Mouse (Mus musculus) heart, embryonic 13.5 days (tissue): ENCODE data around the gene Dmwd. TPM values are rescaled to one million over a fixed set of nuclear protein-coding genes. Genes with fewer than 3 reads are reported as not detected.

Experiments used
- ATAC-seq: fragments of 200-750 bp; cut with Nextera tagmentation; 2 replicates; pipeline ENCODE4 v1.8.0; 2017; ENCODE audit warnings: moderate TSS enrichment; ENCODE audit not compliant: insufficient number of reproducible peaks, low FRiP score, low TSS enrichment; ENCODE audit errors: extremely low read depth
- H3K27ac ChIP-seq: fragments of 300-500 bp; sonication (generic); replicated peaks from 2 replicates; pipeline ENCODE4 v1.5.1; 2015; ENCODE audit warnings: moderate library complexity, mild to moderate bottlenecking, inconsistent platforms
- H3K27me3 ChIP-seq: fragments of 300-500 bp; sonication (generic); replicated peaks from 2 replicates; pipeline ENCODE4 v1.6.1; 2015; ENCODE audit warnings: mild to moderate bottlenecking, inconsistent platforms
- H3K36me3 ChIP-seq: fragments of 300-500 bp; sonication (generic); 2 replicates; pipeline ENCODE4 v1.6.1; 2015; ENCODE audit warnings: mild to moderate bottlenecking, inconsistent platforms
- H3K4me1 ChIP-seq: fragments of 300-500 bp; sonication (generic); 2 replicates; pipeline ENCODE4 v1.6.1; 2015; ENCODE audit warnings: inconsistent platforms
- H3K4me2 ChIP-seq: fragments of 300-500 bp; sonication (generic); 2 replicates; pipeline ENCODE4 v1.6.1; 2015; ENCODE audit warnings: inconsistent platforms, mild to moderate bottlenecking, moderate library complexity
- H3K4me3 ChIP-seq: fragments of 300-500 bp; sonication (generic); 2 replicates; pipeline ENCODE4 v1.5.1; 2015; ENCODE audit warnings: moderate library complexity, mild to moderate bottlenecking, inconsistent platforms
- H3K9ac ChIP-seq: fragments of 300-500 bp; sonication (generic); 2 replicates; pipeline ENCODE4 v1.6.1; 2015; ENCODE audit warnings: inconsistent platforms, mild to moderate bottlenecking, moderate library complexity
- H3K9me3 ChIP-seq: fragments of 300-500 bp; sonication (generic); 2 replicates; pipeline ENCODE4 v1.6.1; 2016; ENCODE audit warnings: inconsistent platforms
- WGBS: fragments of 180-500 bp; shearing (Covaris S2); methylation state at CpG from one replicate; pipeline ENCODE4 v1.1.7; 2015; ENCODE audit warnings: mixed read lengths; 5-methylcytosine and 5-hydroxymethylcytosine counted together
- polyA plus RNA-seq: library from polyadenylated mRNA; unstranded; fragments of >200 nt; fragmentation: Nextera tagmentation; extraction: Ambion mirVana; gene quantifications from 2 replicates; pipeline ENCODE4 v1.2.1, GENCODE M21; 2015

Gene Dmwd
- 11.3 and 13.9 TPM in 2 replicates for polyA plus RNA-seq

DNA sequence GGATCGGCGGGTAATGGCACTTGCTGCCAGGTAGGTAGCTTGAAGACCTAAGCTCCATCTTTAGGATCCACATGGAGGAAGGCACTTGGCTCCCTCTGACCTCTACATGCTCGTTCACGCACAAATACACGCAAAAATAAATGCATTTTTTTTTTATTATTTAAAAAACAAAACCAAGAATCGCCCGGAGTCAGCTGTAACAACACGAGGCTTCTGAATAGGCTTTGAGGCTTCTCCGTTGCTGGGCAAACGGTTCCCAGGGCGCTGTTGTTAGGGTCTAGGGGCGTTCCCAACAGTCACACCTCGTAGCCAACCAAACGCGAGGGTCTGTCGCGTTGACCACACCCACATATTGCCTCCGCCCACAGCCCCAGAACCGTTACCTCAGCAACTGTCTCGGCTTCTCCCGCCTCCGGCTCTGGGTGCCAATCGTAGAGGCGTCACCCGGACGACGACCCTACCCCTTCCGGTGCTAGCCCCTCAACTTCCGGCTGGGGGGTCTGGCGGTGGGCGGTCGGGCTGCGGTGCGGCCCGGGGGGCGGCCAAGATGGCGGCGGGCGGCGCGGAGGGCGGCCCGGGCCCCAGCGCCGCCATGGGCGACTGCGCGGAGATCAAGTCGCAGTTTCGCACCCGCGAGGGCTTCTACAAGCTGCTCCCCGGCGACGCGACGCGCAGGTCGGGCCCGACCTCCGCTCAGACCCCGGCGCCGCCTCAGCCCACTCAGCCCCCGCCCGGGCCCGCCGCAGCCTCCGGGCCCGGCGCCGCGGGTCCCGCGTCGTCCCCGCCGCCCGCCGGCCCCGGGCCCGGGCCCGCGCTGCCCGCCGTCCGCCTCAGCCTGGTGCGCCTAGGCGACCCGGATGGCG is at the start of gene Dmwd:
Gene Dmwd, plus strand, starts transcription at position 505 of the 863 bp plus-strand sequence.
- Histone ChIP-seq H3K9ac (peak within 1 kb of the TSS; percentile 100), H3K9me3 (no peaks in the 10 kb centered on the region), H3K4me3 (peak within 1 kb of the TSS; percentile 99), H3K36me3 (peaks cover 32% of the 10 kb centered on the region), H3K27ac (peak within 1 kb of the TSS; percentile 92), H3K4me1 (peaks cover 32% of the 10 kb centered on the region), H3K27me3 (no peaks in the 10 kb centered on the region), H3K4me2 (peak within 1 kb of the TSS; percentile 95)
- WGBS = 2% methylated on average over 91 of the region's 91 CpGs
- peak; percentile 93 for ATAC-seq

DNA sequence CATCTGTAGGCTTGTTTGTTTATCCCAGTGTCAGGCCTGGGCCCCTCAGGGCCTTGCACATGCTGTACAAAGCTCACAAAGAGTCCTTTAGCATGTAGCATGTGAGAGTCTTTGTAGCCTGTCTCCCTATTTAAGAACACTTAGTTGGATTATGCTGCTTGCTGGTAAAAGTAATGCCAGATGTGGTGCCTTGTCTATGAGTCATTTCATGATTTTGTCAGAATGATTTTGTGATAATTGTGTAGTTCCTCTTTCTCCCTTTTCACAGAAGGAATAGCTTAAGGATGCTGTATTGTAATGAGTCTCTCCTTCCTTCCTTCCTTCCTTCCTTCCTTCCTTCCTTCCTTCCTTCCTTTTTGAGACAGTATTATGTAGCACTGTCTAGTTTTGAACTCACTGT is 48.0 kb upstream of the Dmwd start:
- Histone ChIP-seq H3K9ac (no peak overlapping the region), H3K4me3 (no peak overlapping the region), H3K4me2 (no peak overlapping the region), H3K4me1 (peaks cover 23% of the 10 kb centered on the region), H3K36me3 (peaks cover 48% of the 10 kb centered on the region), H3K27ac (no peak overlapping the region), H3K9me3 (no peaks in the 10 kb centered on the region), H3K27me3 (peaks cover 8% of the 10 kb centered on the region)
- ATAC-seq = no peak

DNA sequence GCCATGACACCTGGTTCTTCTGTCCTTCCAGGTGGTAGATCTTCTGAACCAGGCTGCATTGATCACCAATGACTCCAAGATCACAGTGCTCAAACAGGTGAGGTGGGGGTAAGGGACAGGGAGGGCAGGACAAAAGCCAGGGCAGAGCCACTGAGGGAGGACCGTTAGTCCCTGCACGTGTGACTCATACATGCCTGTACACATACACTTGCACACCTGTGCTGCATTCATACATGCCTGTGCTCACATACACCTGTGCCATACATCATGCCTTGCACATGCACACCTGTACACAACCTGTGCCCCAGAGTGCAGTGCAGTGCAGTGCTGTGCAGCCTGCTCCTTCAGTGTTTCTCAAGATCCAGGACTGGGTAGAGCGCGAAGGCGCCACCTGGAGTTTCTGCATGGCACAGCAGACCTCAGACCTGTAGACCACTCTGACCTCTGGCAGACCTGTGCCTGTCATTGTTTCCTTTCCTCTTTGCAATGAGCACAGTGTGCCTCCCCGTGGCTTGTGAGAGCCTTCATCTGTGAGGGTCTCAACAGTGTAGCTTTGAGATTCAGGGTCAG is 46.9 kb upstream of the Dmwd start:
- WGBS = 67% methylated on average over 6 of the region's 6 CpGs
- Histone ChIP-seq H3K4me1 (peaks cover 18% of the 10 kb centered on the region), H3K9me3 (no peaks in the 10 kb centered on the region), H3K36me3 (peaks cover 59% of the 10 kb centered on the region), H3K4me3 (no peak overlapping the region), H3K4me2 (no peak overlapping the region), H3K27me3 (no peaks in the 10 kb centered on the region), H3K9ac (no peak overlapping the region), H3K27ac (no peak overlapping the region)
- ATAC-seq = peak; percentile 15; the same call in 1 of the 2 replicates

DNA sequence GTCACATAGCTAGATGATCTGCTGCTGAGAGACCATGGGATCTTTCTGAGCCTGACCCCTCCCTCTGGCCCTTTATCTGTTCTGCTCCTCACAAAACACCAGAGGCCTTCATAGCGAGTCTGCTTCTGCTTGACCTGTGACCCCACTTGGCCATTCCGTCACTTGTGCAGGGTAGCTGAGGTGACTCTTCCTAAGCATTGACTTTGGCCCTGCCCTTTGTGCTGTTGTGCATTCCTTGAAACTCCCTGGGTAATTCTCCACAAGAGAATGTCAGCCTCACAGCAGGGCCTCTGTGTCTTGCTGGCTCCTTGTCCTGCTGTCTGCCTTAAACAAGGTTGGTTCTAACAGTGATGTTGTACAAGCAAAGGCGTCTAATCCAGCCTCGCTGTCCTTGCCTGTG is 44.4 kb upstream of the Dmwd start:
- Histone ChIP-seq H3K4me1 (no peaks in the 10 kb centered on the region), H3K4me3 (no peak overlapping the region), H3K27me3 (no peaks in the 10 kb centered on the region), H3K36me3 (peaks cover 83% of the 10 kb centered on the region), H3K9me3 (no peaks in the 10 kb centered on the region), H3K9ac (no peak overlapping the region), H3K27ac (no peak overlapping the region), H3K4me2 (no peak overlapping the region)
- no peak for ATAC-seq
- 58% methylated on average over 4 of the region's 4 CpGs for WGBS

DNA sequence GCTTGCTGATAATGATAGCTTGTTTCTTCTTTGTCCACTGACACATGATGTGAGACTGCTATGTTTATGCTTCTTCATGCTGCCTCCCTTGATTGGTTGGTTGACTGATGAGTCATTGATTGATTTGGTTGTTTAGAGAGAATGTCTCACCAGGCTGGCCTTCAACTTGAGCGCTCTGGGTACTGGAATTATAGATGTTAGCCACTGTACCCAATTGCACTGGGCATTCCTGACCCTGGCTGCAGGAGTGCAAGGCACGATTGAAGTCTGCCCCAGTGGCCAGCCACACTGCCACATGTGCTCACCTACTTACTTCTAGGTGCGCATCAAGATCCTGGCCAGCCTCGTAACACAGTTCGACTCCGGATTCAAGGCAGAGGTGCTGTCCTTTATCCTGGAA is 31.4 kb upstream of the Dmwd start:
- Histone ChIP-seq H3K4me3 (no peak overlapping the region), H3K9ac (no peak overlapping the region), H3K36me3 (peaks cover 100% of the 10 kb centered on the region), H3K4me2 (no peak overlapping the region), H3K9me3 (no peaks in the 10 kb centered on the region), H3K27me3 (no peaks in the 10 kb centered on the region), H3K4me1 (no peaks in the 10 kb centered on the region), H3K27ac (no peak overlapping the region)
- no peak for ATAC-seq
- WGBS = 96% methylated on average over 6 of the region's 6 CpGs

DNA sequence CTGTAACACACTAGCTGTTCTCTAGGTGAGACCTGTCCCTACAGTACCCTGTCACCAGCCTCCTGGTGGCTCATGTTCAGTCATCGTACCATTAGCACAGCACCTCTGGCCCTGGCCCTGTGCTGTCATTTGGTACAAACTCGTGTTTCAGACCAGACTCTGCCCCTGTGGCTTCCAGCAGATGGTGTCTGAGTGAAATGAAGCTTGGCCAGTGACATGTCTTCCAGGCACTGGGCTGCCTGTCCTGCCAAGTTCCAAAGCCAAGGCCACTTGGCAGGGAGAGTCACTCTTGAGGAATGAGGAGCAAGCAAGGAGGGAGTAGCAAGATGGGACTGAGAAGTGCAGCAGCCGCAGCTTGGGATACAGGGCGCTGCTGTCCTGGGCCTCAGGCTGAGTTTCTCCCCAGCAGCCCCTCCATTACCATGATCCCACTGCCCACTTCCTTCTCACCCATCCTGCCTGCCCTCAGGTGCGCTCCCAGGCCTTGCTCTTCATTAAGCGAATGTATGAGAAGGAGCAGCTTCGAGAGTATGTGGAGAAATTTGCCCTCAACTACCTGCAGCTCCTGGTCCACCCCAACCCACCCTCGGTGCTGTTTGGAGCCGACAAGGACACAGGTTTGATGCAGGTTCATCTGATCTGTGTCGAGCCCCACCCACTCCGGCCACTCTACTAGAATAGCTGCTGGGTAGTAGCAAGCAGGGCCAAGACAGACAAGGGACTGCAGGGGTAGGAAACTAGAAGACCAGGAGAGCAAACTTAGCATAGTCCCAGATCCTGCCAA is 29.5 kb upstream of the Dmwd start:
- peaks cover 100% of the 10 kb centered on the region for H3K36me3 ChIP-seq
- no peak overlapping the region for H3K4me2 ChIP-seq
- H3K27ac ChIP-seq = no peak overlapping the region
- no peaks in the 10 kb centered on the region for H3K9me3 ChIP-seq
- no peak for ATAC-seq
- H3K4me3 ChIP-seq = no peak overlapping the region
- H3K27me3 ChIP-seq = no peaks in the 10 kb centered on the region
- 86% methylated on average over 11 of the region's 11 CpGs for WGBS
- H3K9ac ChIP-seq = no peak overlapping the region
- H3K4me1 ChIP-seq = no peaks in the 10 kb centered on the region

DNA sequence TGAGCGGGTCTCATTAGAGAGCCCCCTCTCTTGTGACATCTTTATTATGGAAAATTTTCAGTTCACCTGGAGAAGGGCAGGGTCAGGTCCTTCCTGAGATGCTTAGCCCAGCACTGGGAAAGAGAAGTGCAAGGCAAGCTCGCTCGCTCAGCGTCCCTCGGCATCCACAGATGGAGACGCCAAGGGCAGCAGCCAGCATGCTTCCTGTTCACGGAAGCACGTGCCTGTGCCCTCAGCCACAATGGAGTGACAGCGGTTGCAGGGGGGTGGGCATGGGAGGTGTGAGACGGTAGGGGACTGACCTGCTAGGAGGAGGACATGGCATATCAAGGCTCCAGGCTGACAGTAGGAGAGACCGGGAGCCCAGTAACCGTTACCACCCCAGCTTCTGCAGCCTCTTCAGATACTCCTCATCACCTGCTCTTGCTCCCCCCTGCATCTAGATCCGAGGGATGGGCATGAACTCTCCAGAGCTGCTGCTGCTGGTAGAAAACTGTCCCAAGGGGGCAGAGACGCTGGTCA is 28.0 kb upstream of the Dmwd start:
- Histone ChIP-seq H3K36me3 (peaks cover 95% of the 10 kb centered on the region), H3K9me3 (no peaks in the 10 kb centered on the region), H3K27me3 (no peaks in the 10 kb centered on the region), H3K4me1 (no peaks in the 10 kb centered on the region), H3K27ac (no peak overlapping the region), H3K4me3 (no peak overlapping the region), H3K9ac (no peak overlapping the region), H3K4me2 (no peak overlapping the region)
- no peak for ATAC-seq
- WGBS = 87% methylated on average over 14 of the region's 14 CpGs

DNA sequence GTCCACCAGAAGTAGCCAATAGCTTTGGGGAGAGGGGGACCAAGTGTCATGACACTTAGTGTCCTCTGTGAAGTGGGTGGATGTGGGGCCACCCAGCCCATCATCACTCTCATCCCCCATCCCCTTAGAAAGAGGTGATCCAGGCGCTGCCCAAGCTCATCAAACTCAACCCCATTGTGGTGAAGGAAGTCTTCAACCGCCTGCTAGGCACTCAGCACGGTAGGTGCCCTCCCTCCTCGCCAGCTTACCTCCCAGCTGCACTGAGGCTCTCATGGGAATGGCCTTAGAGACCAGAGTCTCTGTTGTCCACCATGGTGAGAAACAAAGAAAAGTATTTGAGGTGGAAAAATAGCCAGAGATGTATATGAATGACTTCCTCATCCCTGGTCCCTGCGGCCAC is 26.8 kb upstream of the Dmwd start:
- Histone ChIP-seq H3K27ac (no peak overlapping the region), H3K4me2 (no peak overlapping the region), H3K27me3 (no peaks in the 10 kb centered on the region), H3K36me3 (peaks cover 91% of the 10 kb centered on the region), H3K4me1 (peaks cover 6% of the 10 kb centered on the region; the same call in 1 of the 2 replicates), H3K4me3 (no peak overlapping the region), H3K9me3 (no peaks in the 10 kb centered on the region), H3K9ac (no peak overlapping the region)
- ATAC-seq = no peak
- WGBS = 86% methylated on average over 5 of the region's 5 CpGs

DNA sequence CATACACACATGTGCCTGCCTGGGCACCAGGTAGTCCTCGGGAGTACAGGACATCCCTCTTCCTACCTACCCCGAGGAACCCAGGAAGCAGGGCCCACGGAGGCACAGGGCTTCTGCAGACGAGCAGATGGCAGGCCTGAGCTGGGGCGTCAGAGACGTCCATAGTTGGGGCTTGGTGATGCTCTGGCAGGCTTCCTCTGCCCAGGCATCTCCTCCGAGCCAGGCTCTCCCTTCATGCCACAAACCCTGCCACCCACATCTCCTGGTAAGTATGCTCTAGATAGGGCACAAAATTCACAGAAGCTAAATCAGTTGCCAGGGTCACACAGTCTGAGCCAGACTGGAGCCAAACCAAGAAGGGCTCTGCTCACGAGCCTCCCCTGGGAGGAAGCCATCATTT is 25.9 kb upstream of the Dmwd start:
- Histone ChIP-seq H3K4me1 (peaks cover 12% of the 10 kb centered on the region), H3K27me3 (no peaks in the 10 kb centered on the region)
- 80% methylated on average over 8 of the region's 8 CpGs for WGBS

DNA sequence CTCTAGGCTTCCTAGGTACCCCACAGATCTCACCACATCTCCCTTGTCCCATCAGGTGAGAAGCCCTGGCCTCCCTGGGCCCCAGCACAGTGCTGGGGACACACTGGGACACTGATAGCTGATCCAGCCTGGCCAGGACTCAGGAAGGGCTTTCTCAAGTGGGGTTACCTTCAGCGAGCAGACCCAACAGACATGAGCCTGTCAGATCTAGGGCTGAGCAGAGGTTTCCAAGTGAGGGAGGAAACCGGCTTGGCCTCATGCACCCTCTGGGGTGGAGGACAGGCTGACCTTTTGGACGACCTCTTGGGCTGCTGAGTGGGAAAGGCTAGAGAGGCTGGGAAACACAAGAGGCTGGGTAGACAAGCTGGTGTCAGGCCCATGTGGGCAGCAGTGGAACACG is 24.9 kb upstream of the Dmwd start:
- no peaks in the 10 kb centered on the region for H3K9me3 ChIP-seq
- no peaks in the 10 kb centered on the region for H3K27me3 ChIP-seq
- H3K4me3 ChIP-seq = no peak overlapping the region
- no peak for ATAC-seq
- peaks cover 75% of the 10 kb centered on the region for H3K36me3 ChIP-seq
- WGBS = 51% methylated on average over 4 of the region's 4 CpGs
- peaks cover 12% of the 10 kb centered on the region for H3K4me1 ChIP-seq
- H3K27ac ChIP-seq = no peak overlapping the region
- no peak overlapping the region for H3K4me2 ChIP-seq
- H3K9ac ChIP-seq = no peak overlapping the region

More for the DNA sequence above, 25.9 kb upstream of the Dmwd start:
- Histone ChIP-seq H3K9ac (no peak overlapping the region), H3K36me3 (peaks cover 84% of the 10 kb centered on the region), H3K4me3 (no peak overlapping the region), H3K9me3 (no peaks in the 10 kb centered on the region), H3K27ac (no peak overlapping the region), H3K4me2 (no peak overlapping the region)
- ATAC-seq = no peak
